Mouse (Mus musculus) MEL (cell line): ENCODE results near the gene Celf2. TPM values are rescaled to one million over a fixed set of nuclear protein-coding genes. Genes with fewer than 3 reads are reported as not detected.

Experiments used
- DNase-seq: peaks from one replicate; pipeline ENCODE4 v3.0.0; 2011; ENCODE audit warnings: low read depth, low spot score
- H3K27ac ChIP-seq: 2 replicates; pipeline ENCODE4 v1.5.1; 2012; ENCODE audit warnings: low read depth, mild to moderate bottlenecking, control low read depth, low read length, moderate library complexity; ENCODE audit not compliant: control insufficient read depth
- H3K27me3 ChIP-seq, 2 experiments: fragments of 150-350 bp in 1 of 2; sonication (generic) in 1 of 2; 2 replicates each; pipeline ENCODE4 v1.6.1; 2012; ENCODE audit warnings: low read length in 2 of 2, mild to moderate bottlenecking in 2 of 2, improper control_type of control experiment in 1 of 2, moderate library complexity in 1 of 2; ENCODE audit not compliant: insufficient read depth in 2 of 2, control insufficient read depth in 1 of 2
- H3K36me3 ChIP-seq, 2 experiments: 2 replicates each; pipeline ENCODE4 v1.6.1; 2012 to 2014; ENCODE audit warnings: low read length in 2 of 2, improper control_type of control experiment in 1 of 2, inconsistent platforms in 1 of 2, mild to moderate bottlenecking in 1 of 2; ENCODE audit not compliant: insufficient read depth in 2 of 2, control insufficient read depth in 1 of 2
- H3K4me1 ChIP-seq, 2 experiments: fragments of 150-350 bp in 1 of 2; sonication (generic) in 1 of 2; 2 replicates each; pipeline ENCODE4 v1.6.1; 2012; ENCODE audit warnings: low read length in 2 of 2, improper control_type of control experiment in 1 of 2, mild to moderate bottlenecking in 1 of 2; ENCODE audit not compliant: insufficient read depth in 2 of 2, control insufficient read depth in 1 of 2
- H3K4me3 ChIP-seq, 2 experiments: fragments of 150-350 bp in 1 of 2; sonication (generic) in 1 of 2; 2 replicates each; pipeline ENCODE4 v1.5.1; 2012; ENCODE audit warnings: low read depth in 2 of 2, low read length in 2 of 2, mild to moderate bottlenecking in 2 of 2, moderate library complexity in 2 of 2, control low read depth in 1 of 2, improper control_type of control experiment in 1 of 2; ENCODE audit not compliant: control insufficient read depth in 1 of 2, insufficient read depth in 1 of 2
- H3K79me2 ChIP-seq: 2 replicates; pipeline ENCODE4 v1.6.1; 2012; ENCODE audit warnings: mild to moderate bottlenecking, low read length, moderate library complexity; ENCODE audit not compliant: control insufficient read depth, poor library complexity, insufficient read depth
- H3K9ac ChIP-seq: 2 replicates; pipeline ENCODE4 v1.6.1; 2012; ENCODE audit warnings: low read depth, mild to moderate bottlenecking, control low read depth, low read length, moderate library complexity; ENCODE audit not compliant: control insufficient read depth, poor library complexity, severe bottlenecking
- H3K9me3 ChIP-seq: fragments of 150-350 bp; sonication (generic); replicated peaks from 2 replicates; pipeline ENCODE4 v1.6.1; 2012; ENCODE audit warnings: mild to moderate bottlenecking, low read length, improper control_type of control experiment, moderate library complexity; ENCODE audit not compliant: insufficient read depth
- CHD1 ChIP-seq: IDR thresholded peaks from 2 replicates; pipeline ENCODE4 v1.6.1; 2012; ENCODE audit warnings: low read depth, mild to moderate bottlenecking, inconsistent platforms, low read length, improper control_type of control experiment
- CHD2 ChIP-seq: IDR thresholded peaks from 2 replicates; pipeline ENCODE4 v1.6.1; 2011; ENCODE audit warnings: low read length, improper control_type of control experiment
- ELF1 ChIP-seq: IDR thresholded peaks from 2 replicates; pipeline ENCODE4 v1.6.1; 2014; ENCODE audit warnings: low read depth, mild to moderate bottlenecking, inconsistent platforms, low read length, improper control_type of control experiment, moderate library complexity
- ETS1 ChIP-seq: IDR thresholded peaks from 2 replicates; pipeline ENCODE4 v1.6.1; 2012; ENCODE audit warnings: low read depth, mild to moderate bottlenecking, inconsistent platforms, low read length, improper control_type of control experiment, moderate library complexity
- GABPA ChIP-seq: IDR thresholded peaks from 2 replicates; pipeline ENCODE4 v1.6.1; 2012; ENCODE audit warnings: low read depth, mild to moderate bottlenecking, inconsistent platforms, low read length, improper control_type of control experiment, moderate library complexity
- GATA1 ChIP-seq: IDR thresholded peaks from 2 replicates; pipeline ENCODE4 v1.6.1; 2011; ENCODE audit warnings: low read depth, low read length, improper control_type of control experiment
- HCFC1 ChIP-seq: IDR thresholded peaks from 2 replicates; pipeline ENCODE4 v1.6.1; 2012; ENCODE audit warnings: low read depth, mild to moderate bottlenecking, inconsistent platforms, low read length, improper control_type of control experiment, moderate library complexity
- JUND ChIP-seq: IDR thresholded peaks from 2 replicates; pipeline ENCODE4 v1.6.1; 2011; ENCODE audit warnings: low read depth, mild to moderate bottlenecking, improper control_type of control experiment, low read length
- KAT2A ChIP-seq: conservative IDR thresholded peaks from 2 replicates; pipeline ENCODE4 v1.6.1; 2012; ENCODE audit warnings: low read depth, low read length, improper control_type of control experiment, inconsistent platforms
- MAFK ChIP-seq: IDR thresholded peaks from 2 replicates; pipeline ENCODE4 v1.6.1; 2011; ENCODE audit warnings: low read depth, mild to moderate bottlenecking, low read length, improper control_type of control experiment, borderline replicate concordance
- MAZ ChIP-seq: IDR thresholded peaks from 2 replicates; pipeline ENCODE4 v1.6.1; 2012; ENCODE audit warnings: low read depth, mild to moderate bottlenecking, inconsistent platforms, low read length, improper control_type of control experiment
- MXI1 ChIP-seq: IDR thresholded peaks from 2 replicates; pipeline ENCODE4 v1.6.1; 2011; ENCODE audit warnings: mild to moderate bottlenecking, low read depth, low read length, improper control_type of control experiment
- MYB ChIP-seq: IDR thresholded peaks from 2 replicates; pipeline ENCODE4 v1.6.1; 2011; ENCODE audit warnings: mild to moderate bottlenecking, low read depth, low read length, improper control_type of control experiment
- MYC ChIP-seq: IDR thresholded peaks from 2 replicates; pipeline ENCODE4 v1.6.1; 2011; ENCODE audit warnings: low read depth, mild to moderate bottlenecking, low read length, improper control_type of control experiment, moderate library complexity
- NRF1 ChIP-seq: IDR thresholded peaks from 2 replicates; pipeline ENCODE4 v1.6.1; 2014; ENCODE audit warnings: low read depth, mild to moderate bottlenecking, inconsistent platforms, low read length, improper control_type of control experiment, moderate library complexity; ENCODE audit not compliant: poor library complexity, insufficient read depth, severe bottlenecking
- POLR2A ChIP-seq, 2 experiments: IDR thresholded peaks; 2 replicates each; pipeline ENCODE4 v1.6.1; 2011 to 2012; ENCODE audit warnings: low read length in 2 of 2, mild to moderate bottlenecking in 2 of 2, control low read depth in 1 of 2, improper control_type of control experiment in 1 of 2, low read depth in 1 of 2, moderate library complexity in 1 of 2; ENCODE audit not compliant: control insufficient read depth in 1 of 2, insufficient read depth in 1 of 2, poor library complexity in 1 of 2
- POLR2AphosphoS2 ChIP-seq: IDR thresholded peaks from 2 replicates; pipeline ENCODE4 v1.6.1; 2011; ENCODE audit warnings: low read length, improper control_type of control experiment
- RCOR1 ChIP-seq: IDR thresholded peaks from 2 replicates; pipeline ENCODE4 v1.6.1; 2012; ENCODE audit warnings: low read depth, mild to moderate bottlenecking, inconsistent platforms, low read length, improper control_type of control experiment
- SIN3A ChIP-seq: IDR thresholded peaks from 2 replicates; pipeline ENCODE4 v1.6.1; 2012; ENCODE audit warnings: low read length, improper control_type of control experiment, inconsistent platforms
- SMC3 ChIP-seq: IDR thresholded peaks from 2 replicates; pipeline ENCODE4 v1.6.1; 2011; ENCODE audit warnings: low read depth, low read length, improper control_type of control experiment
- TCF12 ChIP-seq: IDR thresholded peaks from 2 replicates; pipeline ENCODE4 v1.6.1; 2014; ENCODE audit warnings: low read depth, mild to moderate bottlenecking, inconsistent platforms, low read length, improper control_type of control experiment, moderate library complexity
- USF2 ChIP-seq, 2 experiments: IDR thresholded peaks; 2 replicates each; pipeline ENCODE4 v1.6.1; 2011 to 2012; ENCODE audit warnings: improper control_type of control experiment in 2 of 2, low read length in 2 of 2, borderline replicate concordance in 1 of 2, inconsistent platforms in 1 of 2, low read depth in 1 of 2, mild to moderate bottlenecking in 1 of 2; ENCODE audit not compliant: insufficient read depth in 1 of 2
- ZC3H11A ChIP-seq: IDR thresholded peaks from 2 replicates; pipeline ENCODE4 v1.6.1; 2012; ENCODE audit warnings: low read depth, mild to moderate bottlenecking, inconsistent platforms, low read length, improper control_type of control experiment
- ZKSCAN1 ChIP-seq: IDR thresholded peaks from 2 replicates; pipeline ENCODE4 v1.6.1; 2012; ENCODE audit warnings: low read depth, mild to moderate bottlenecking, inconsistent platforms, low read length, improper control_type of control experiment, moderate library complexity
- polyA plus RNA-seq, 2 experiments: library from polyadenylated mRNA; stranded (reverse) in 1 of 2; unstranded in 1 of 2; fragments of >175 nt in 1 of 2; fragments of >200 nt in 1 of 2; gene quantifications; 2 replicates each; pipeline versions ENCODE4 v1.2.1 to v1.2.4; 2012; ENCODE audit warnings: low replicate concordance in 2 of 2, low read depth in 1 of 2; ENCODE audit not compliant: insufficient read length in 2 of 2, insufficient read depth in 1 of 2, missing spikeins in 1 of 2
- total RNA-seq: library from RNA; depleted of rRNA; stranded (reverse); fragments of 300-350 nt; gene quantifications from 2 replicates; pipeline ENCODE4 v1.2.3, GENCODE M21; 2012

The Celf2 gene
- total and polyA plus RNA-seq, 3 experiments = 8.9 to 16.7 TPM; not detected in 1

DNA sequence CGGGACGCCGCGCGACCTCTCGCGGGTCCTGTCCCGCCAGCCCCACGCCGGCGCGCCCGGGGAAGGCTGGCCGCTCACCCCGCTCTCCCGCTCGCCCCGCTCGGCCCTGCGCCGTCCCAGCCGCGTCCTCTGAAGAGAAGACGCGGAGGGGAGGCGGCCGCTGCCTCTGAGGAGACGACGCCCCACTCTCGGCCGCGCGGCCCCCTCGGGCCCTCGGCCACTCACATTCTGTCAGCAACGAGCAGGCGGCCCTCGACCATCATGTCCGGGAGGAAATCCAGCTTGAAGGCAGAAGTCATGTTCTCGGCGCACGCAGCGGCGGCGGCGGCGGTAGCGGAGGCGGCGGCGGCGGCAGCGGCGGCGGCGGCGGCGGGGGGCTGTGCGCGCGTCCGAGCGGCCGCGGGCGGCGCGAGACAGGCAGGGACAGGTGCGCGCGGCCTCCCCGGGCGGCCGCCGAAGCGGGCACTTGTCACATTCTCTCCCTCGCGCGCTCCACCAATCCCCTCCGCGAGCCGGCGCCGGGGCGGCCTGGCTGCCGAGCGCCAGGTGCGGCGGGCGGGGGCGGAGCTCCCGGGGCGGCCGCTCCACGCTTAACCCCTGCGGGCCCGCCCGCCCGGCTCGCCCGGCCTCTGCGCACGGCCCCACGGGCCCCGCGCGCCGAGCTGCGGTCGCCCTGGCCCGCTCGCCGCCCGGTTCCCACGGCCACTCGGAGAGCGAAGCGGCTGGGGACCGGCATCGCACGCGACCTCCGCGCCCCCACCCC, 637.1 kb downstream of the Celf2 start:
- TF ChIP-seq MYC = no peak
- no peak for TF ChIP-seq CHD2
- no peak for TF ChIP-seq ZC3H11A
- TF ChIP-seq CHD1 = no peak
- no peak for TF ChIP-seq MYB
- no peak for TF ChIP-seq MXI1
- no peak for TF ChIP-seq MAZ
- no peak for TF ChIP-seq TCF12
- no peak for TF ChIP-seq SIN3A
- TF ChIP-seq JUND = no peak
- TF ChIP-seq MAFK = no peak
- no peak for TF ChIP-seq RCOR1
- no peak for TF ChIP-seq ZKSCAN1
- no peak for TF ChIP-seq SMC3
- TF ChIP-seq HCFC1 = no peak
- no peaks in the 10 kb centered on the region for H3K36me3 ChIP-seq
- H3K27ac ChIP-seq = no peak overlapping the region
- H3K27me3 ChIP-seq = 0 out of 4 replicates have a peak, but pooled peaks cover 0 to 1% of the 10 kb centered on the region in 2 experiments
- H3K79me2 ChIP-seq = no peaks in the 10 kb centered on the region
- DNase-seq = no peak
- H3K9me3 ChIP-seq = no peaks in the 10 kb centered on the region
- H3K9ac ChIP-seq = no peak overlapping the region
- H3K4me1 ChIP-seq = no peaks in the 10 kb centered on the region
- no peak overlapping the region for H3K4me3 ChIP-seq

DNA sequence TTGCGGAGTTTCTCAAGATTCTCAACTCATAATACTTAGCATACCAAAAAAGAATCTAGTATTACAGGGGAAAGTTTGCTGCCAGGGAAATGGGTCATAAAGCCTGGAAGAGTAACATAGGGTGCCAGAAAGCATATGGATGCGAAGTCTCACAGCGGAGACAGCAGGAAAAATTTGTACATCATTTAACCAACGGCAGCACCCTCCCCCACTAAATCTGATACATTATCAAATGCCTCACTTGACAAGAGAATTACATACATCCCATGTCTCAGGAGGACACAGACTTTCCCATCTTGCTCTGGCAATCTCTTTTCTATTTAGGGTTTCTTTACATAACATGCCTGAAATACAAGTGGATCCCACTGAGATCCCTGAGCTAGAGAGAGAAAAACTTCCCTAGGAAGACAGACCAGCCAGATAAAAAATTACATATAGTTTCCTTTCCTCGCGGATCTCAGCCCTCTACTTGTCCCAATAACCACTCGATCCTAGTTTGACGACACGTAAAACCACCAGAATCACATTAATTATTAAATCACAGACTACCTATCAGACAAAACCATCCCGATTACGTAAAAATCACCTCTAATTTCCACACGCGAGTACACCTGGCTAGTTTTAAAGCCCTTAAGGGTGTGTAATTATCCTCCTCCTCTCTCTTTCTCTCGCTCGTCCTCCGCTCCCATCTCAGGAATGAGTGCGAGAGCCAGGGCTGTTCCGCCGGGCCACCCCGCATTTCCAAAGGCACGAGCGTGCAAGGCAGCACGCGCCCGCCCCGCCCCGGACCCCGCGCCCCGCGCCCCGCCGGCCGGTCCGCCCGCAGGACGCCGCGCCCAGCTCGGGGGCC, 637.9 kb downstream of the Celf2 start:
- no peak for DNase-seq
- no peak overlapping the region for H3K4me3 ChIP-seq
- no peak overlapping the region for H3K27ac ChIP-seq
- H3K9ac ChIP-seq = no peak overlapping the region
- H3K4me1 ChIP-seq = no peaks in the 10 kb centered on the region
- 0 out of 4 replicates have a peak, but pooled peaks cover 0 to 1% of the 10 kb centered on the region in 2 experiments for H3K27me3 ChIP-seq
- no peaks in the 10 kb centered on the region for H3K36me3 ChIP-seq
- no peaks in the 10 kb centered on the region for H3K9me3 ChIP-seq
- TF ChIP-seq USF2 (IDR thresholded peaks at IDR 0.05; ENCODE audit: borderline replicate concordance in 1 of 2, insufficient read depth in 1 of 2, low read depth in 1 of 2, low read length in 2 of 2) (no peak), POLR2A (IDR thresholded peaks at IDR 0.05; ENCODE audit: control insufficient read depth in 1 of 2, insufficient read depth in 1 of 2, low read depth in 1 of 2, low read length in 2 of 2, poor library complexity in 1 of 2) (no peak), SMC3 (no peak), ELF1 (no peak), ETS1 (no peak), NRF1 (no peak), KAT2A (no peak), GABPA (no peak), GATA1 (no peak), ZKSCAN1 (no peak), POLR2AphosphoS2 (no peak)
- no peaks in the 10 kb centered on the region for H3K79me2 ChIP-seq
